Mouse (Mus musculus) hindbrain, embryonic 12.5 days (tissue): ENCODE measurements at regions not wholly inside any gene's neighbourhood (a gene's known extent, or its start where the extent isn't known, plus 50 kb on each side); places are given as distances from the start of the nearest gene placed in this dataset.

ENCODE experiments used
- ATAC-seq: fragments of 200-750 bp; cut with Nextera tagmentation; 2 replicates; pipeline ENCODE4 v1.8.0; 2017; ENCODE audit warnings: moderate TSS enrichment; ENCODE audit not compliant: low FRiP score
- H3K27ac ChIP-seq: fragments of 300-500 bp; sonication (generic); 2 replicates; pipeline ENCODE4 v1.5.1; 2016; ENCODE audit warnings: mild to moderate bottlenecking
- H3K27me3 ChIP-seq: fragments of 300-500 bp; sonication (generic); 2 replicates; pipeline ENCODE4 v1.6.1; 2016; ENCODE audit warnings: mild to moderate bottlenecking
- H3K36me3 ChIP-seq: fragments of 300-500 bp; sonication (generic); 2 replicates; pipeline ENCODE4 v1.6.1; 2016; ENCODE audit warnings: mild to moderate bottlenecking
- H3K4me1 ChIP-seq: fragments of 300-500 bp; sonication (generic); 2 replicates; pipeline ENCODE4 v1.6.1; 2016
- H3K4me2 ChIP-seq: fragments of 300-500 bp; sonication (generic); replicated peaks from 2 replicates; pipeline ENCODE4 v1.6.1; 2016; ENCODE audit warnings: mild to moderate bottlenecking
- H3K4me3 ChIP-seq: fragments of 300-500 bp; sonication (generic); 2 replicates; pipeline ENCODE4 v1.5.1; 2016; ENCODE audit warnings: mild to moderate bottlenecking
- H3K9ac ChIP-seq: fragments of 300-500 bp; sonication (generic); 2 replicates; pipeline ENCODE4 v1.6.1; 2016; ENCODE audit warnings: mild to moderate bottlenecking, moderate library complexity
- H3K9me3 ChIP-seq: fragments of 300-500 bp; sonication (generic); replicated peaks from 2 replicates; pipeline ENCODE4 v1.6.1; 2016; ENCODE audit warnings: mild to moderate bottlenecking
- WGBS: fragments of 180-500 bp; shearing (Covaris S2); methylation state at CpG from one replicate; pipeline ENCODE4 v1.1.7; 2016; 5-methylcytosine and 5-hydroxymethylcytosine counted together

GRCm38 (mm10) chr3:121880355-121880754 is 65.3 kb upstream of the Abcd3 start:
- H3K9me3 ChIP-seq: no peaks in the 10 kb centered on the region
- 0 out of 2 replicates have a peak, but pooled peaks cover 2% of the 10 kb centered on the region for H3K4me1 ChIP-seq
- H3K27ac ChIP-seq: no peak overlapping the region
- WGBS: 79% methylated on average over 8 of the region's 8 CpGs
- H3K9ac ChIP-seq: no peak overlapping the region
- 0 out of 2 replicates have a peak, but pooled peaks cover under 1% of the 10 kb centered on the region for H3K27me3 ChIP-seq
- no peak overlapping the region for H3K4me2 ChIP-seq
- no peak overlapping the region for H3K4me3 ChIP-seq
- no peaks in the 10 kb centered on the region for H3K36me3 ChIP-seq
- no peak for ATAC-seq

GRCm38 (mm10) chr3:121875072-121875471 is 60.0 kb upstream of the Abcd3 start:
- Histone ChIP-seq H3K36me3 (no peaks in the 10 kb centered on the region), H3K4me2 (no peak overlapping the region), H3K9ac (no peak overlapping the region), H3K9me3 (no peaks in the 10 kb centered on the region), H3K4me3 (no peak overlapping the region), H3K27me3 (no peaks in the 10 kb centered on the region), H3K4me1 (no peaks in the 10 kb centered on the region), H3K27ac (no peak overlapping the region)
- WGBS: 79% methylated on average over 4 of the region's 4 CpGs
- ATAC-seq: no peak

- Histone ChIP-seq H3K4me1 (no peaks in the 10 kb centered on the region), H3K9me3 (no peaks in the 10 kb centered on the region), H3K4me3 (no peak overlapping the region), H3K27ac (no peak overlapping the region), H3K27me3 (no peaks in the 10 kb centered on the region), H3K36me3 (no peaks in the 10 kb centered on the region), H3K4me2 (no peak overlapping the region), H3K9ac (no peak overlapping the region)
- ATAC-seq: no peak
- 100% methylated on average over 1 of the region's 1 CpGs for WGBS
These were observed 59.5 kb upstream of the Abcd3 start for GRCm38 (mm10) chr3:121874576-121874975.

- Histone ChIP-seq H3K9ac (no peak overlapping the region), H3K36me3 (no peaks in the 10 kb centered on the region), H3K27ac (no peak overlapping the region), H3K4me1 (no peaks in the 10 kb centered on the region), H3K4me3 (no peak overlapping the region), H3K27me3 (no peaks in the 10 kb centered on the region), H3K4me2 (no peak overlapping the region), H3K9me3 (no peaks in the 10 kb centered on the region)
- whole genome bisulfite sequencing: 82% methylated on average over 2 of the region's 2 CpGs
- ATAC-seq: no peak
These were observed 58.5 kb upstream of the Abcd3 start for GRCm38 (mm10) chr3:121873572-121873971.

GRCm38 (mm10) chr3:121872685-121873084 is 57.6 kb upstream of the Abcd3 start:
- H3K9ac ChIP-seq: no peak overlapping the region
- no peak overlapping the region for H3K4me3 ChIP-seq
- no peaks in the 10 kb centered on the region for H3K36me3 ChIP-seq
- no peak for ATAC-seq
- H3K9me3 ChIP-seq: no peaks in the 10 kb centered on the region
- no peaks in the 10 kb centered on the region for H3K4me1 ChIP-seq
- no peaks in the 10 kb centered on the region for H3K27me3 ChIP-seq
- H3K27ac ChIP-seq: no peak overlapping the region
- 89% methylated on average over 3 of the region's 3 CpGs for WGBS
- no peak overlapping the region for H3K4me2 ChIP-seq

GRCm38 (mm10) chr3:121871795-121872194 is 56.7 kb upstream of the Abcd3 start:
- 79% methylated on average over 4 of the region's 4 CpGs for WGBS
- Histone ChIP-seq H3K4me3 (no peak overlapping the region), H3K4me1 (no peaks in the 10 kb centered on the region), H3K9me3 (no peaks in the 10 kb centered on the region), H3K27me3 (no peaks in the 10 kb centered on the region), H3K4me2 (no peak overlapping the region), H3K9ac (no peak overlapping the region), H3K36me3 (no peaks in the 10 kb centered on the region), H3K27ac (no peak overlapping the region)
- ATAC-seq: no peak

- Histone ChIP-seq H3K27ac (no peak overlapping the region), H3K4me3 (no peak overlapping the region), H3K4me1 (no peaks in the 10 kb centered on the region), H3K27me3 (no peaks in the 10 kb centered on the region), H3K36me3 (no peaks in the 10 kb centered on the region), H3K4me2 (no peak overlapping the region), H3K9ac (no peak overlapping the region), H3K9me3 (no peaks in the 10 kb centered on the region)
- ATAC-seq: no peak
- WGBS: 84% methylated on average over 6 of the region's 6 CpGs
These were observed 55.6 kb upstream of the Abcd3 start for GRCm38 (mm10) chr3:121870726-121871125.

GRCm38 (mm10) chr3:121869694-121870093 is 54.6 kb upstream of the Abcd3 start:
- no peaks in the 10 kb centered on the region for H3K36me3 ChIP-seq
- no peaks in the 10 kb centered on the region for H3K27me3 ChIP-seq
- ATAC-seq: no peak
- no peak overlapping the region for H3K9ac ChIP-seq
- no peak overlapping the region for H3K4me3 ChIP-seq
- no peak overlapping the region for H3K27ac ChIP-seq
- WGBS: 66% methylated on average over 4 of the region's 4 CpGs
- no peaks in the 10 kb centered on the region for H3K9me3 ChIP-seq
- H3K4me2 ChIP-seq: no peak overlapping the region
- H3K4me1 ChIP-seq: no peaks in the 10 kb centered on the region

GRCm38 (mm10) chr3:121867301-121867700 is 52.2 kb upstream of the Abcd3 start:
- Histone ChIP-seq H3K9me3 (no peaks in the 10 kb centered on the region), H3K4me3 (no peak overlapping the region), H3K27me3 (no peaks in the 10 kb centered on the region), H3K36me3 (no peaks in the 10 kb centered on the region), H3K4me1 (no peaks in the 10 kb centered on the region), H3K27ac (no peak overlapping the region), H3K9ac (no peak overlapping the region), H3K4me2 (no peak overlapping the region)
- 71% methylated on average over 5 of the region's 5 CpGs for WGBS
- ATAC-seq: no peak

GRCm38 (mm10) chr3:121864734-121865445 is 49.8 kb upstream of the Abcd3 start:
- Histone ChIP-seq H3K4me2 (no peak overlapping the region), H3K4me3 (no peak overlapping the region), H3K36me3 (no peaks in the 10 kb centered on the region), H3K27me3 (no peaks in the 10 kb centered on the region), H3K27ac (no peak overlapping the region), H3K4me1 (no peaks in the 10 kb centered on the region), H3K9me3 (no peaks in the 10 kb centered on the region), H3K9ac (no peak overlapping the region)
- no peak for ATAC-seq
- 48% methylated on average over 8 of the region's 8 CpGs for WGBS
